Mouse (Mus musculus): ENCODE results near the gene Galk2. TPM values are rescaled to one million over a fixed set of nuclear protein-coding genes. Genes with fewer than 3 reads are reported as not detected.
A peak's percentile ranks its signal among the peaks of the same experiment; 100 is the strongest.

Galk2 gene
- polyA plus RNA-seq (2012; rRNA removed): 9.7 and 10.6 TPM in 2 replicates

- TF ChIP-seq CTCF (IDR thresholded peaks at IDR 0.05; ENCODE audit: control insufficient read depth, insufficient read depth, insufficient replicate concordance, low read depth, low read length): no peak
- peak; percentile 87 for TF ChIP-seq POLR2A (IDR thresholded peaks at IDR 0.05; ENCODE audit: control insufficient read depth, low read depth, low read length)
- Histone ChIP-seq H3K4me3 (ENCODE audit: control insufficient read depth, low read depth, low read length) (peak within 1 kb of the TSS; percentile 97), H3K27me3 (ENCODE audit: control insufficient read depth, insufficient read depth, low read length) (no peaks in the 10 kb centered on the region), H3K4me1 (ENCODE audit: control insufficient read depth, insufficient read depth, low read length) (no peaks in the 10 kb centered on the region), H3K36me3 (ENCODE audit: control insufficient read depth, insufficient read depth, low read length) (no peaks in the 10 kb centered on the region), H3K27ac (ENCODE audit: control insufficient read depth, insufficient read depth, low read depth, low read length) (peak within 1 kb of the TSS; percentile 92)
Measured at GRCm38 (mm10) chr2:125858521-125859280, at the start of gene Galk2, which contains the start of gene Cops2. Gene Galk2, plus strand, starts transcription at chr2:125859109. Gene Cops2, minus strand, starts transcription at chr2:125859139.

GRCm38 (mm10) chr2:125809551-125809950 lies 49.4 kb upstream of the Galk2 start:
- Histone ChIP-seq H3K27me3 (ENCODE audit: control insufficient read depth, insufficient read depth, low read length) (no peaks in the 10 kb centered on the region), H3K4me3 (ENCODE audit: control insufficient read depth, low read depth, low read length) (no peak overlapping the region), H3K27ac (ENCODE audit: control insufficient read depth, insufficient read depth, low read depth, low read length) (no peak overlapping the region), H3K36me3 (ENCODE audit: control insufficient read depth, insufficient read depth, low read length) (no peaks in the 10 kb centered on the region), H3K4me1 (ENCODE audit: control insufficient read depth, insufficient read depth, low read length) (0 out of 2 replicates have a peak, but pooled peaks cover 2% of the 10 kb centered on the region)
- no peak for TF ChIP-seq CTCF (IDR thresholded peaks at IDR 0.05; ENCODE audit: control insufficient read depth, insufficient read depth, insufficient replicate concordance, low read depth, low read length)
- TF ChIP-seq POLR2A (IDR thresholded peaks at IDR 0.05; ENCODE audit: control insufficient read depth, low read depth, low read length): no peak

- no peaks in the 10 kb centered on the region for H3K36me3 ChIP-seq (ENCODE audit: control insufficient read depth, insufficient read depth, low read length)
- H3K4me3 ChIP-seq (ENCODE audit: control insufficient read depth, low read depth, low read length): no peak overlapping the region
- H3K4me1 ChIP-seq (ENCODE audit: control insufficient read depth, insufficient read depth, low read length): 0 out of 2 replicates have a peak, but pooled peaks cover 2% of the 10 kb centered on the region
- no peaks in the 10 kb centered on the region for H3K27me3 ChIP-seq (ENCODE audit: control insufficient read depth, insufficient read depth, low read length)
- no peak for TF ChIP-seq CTCF (IDR thresholded peaks at IDR 0.05; ENCODE audit: control insufficient read depth, insufficient read depth, insufficient replicate concordance, low read depth, low read length)
- no peak overlapping the region for H3K27ac ChIP-seq (ENCODE audit: control insufficient read depth, insufficient read depth, low read depth, low read length)
Measured at GRCm38 (mm10) chr2:125811332-125811731, 47.6 kb upstream of the Galk2 start.

- no peak overlapping the region for H3K4me3 ChIP-seq (ENCODE audit: control insufficient read depth, low read depth, low read length)
- no peak overlapping the region for H3K27ac ChIP-seq (ENCODE audit: control insufficient read depth, insufficient read depth, low read depth, low read length)
- no peaks in the 10 kb centered on the region for H3K36me3 ChIP-seq (ENCODE audit: control insufficient read depth, insufficient read depth, low read length)
- no peak for TF ChIP-seq CTCF (IDR thresholded peaks at IDR 0.05; ENCODE audit: control insufficient read depth, insufficient read depth, insufficient replicate concordance, low read depth, low read length)
- TF ChIP-seq POLR2A (IDR thresholded peaks at IDR 0.05; ENCODE audit: control insufficient read depth, low read depth, low read length): no peak
- 0 out of 2 replicates have a peak, but pooled peaks cover 2% of the 10 kb centered on the region for H3K4me1 ChIP-seq (ENCODE audit: control insufficient read depth, insufficient read depth, low read length)
- no peaks in the 10 kb centered on the region for H3K27me3 ChIP-seq (ENCODE audit: control insufficient read depth, insufficient read depth, low read length)
Measured at GRCm38 (mm10) chr2:125813972-125814595, 44.8 kb upstream of the Galk2 start.

GRCm38 (mm10) chr2:125820397-125820796 lies 38.5 kb upstream of the Galk2 start:
- TF ChIP-seq POLR2A (IDR thresholded peaks at IDR 0.05; ENCODE audit: control insufficient read depth, low read depth, low read length): no peak
- no peak for TF ChIP-seq CTCF (IDR thresholded peaks at IDR 0.05; ENCODE audit: control insufficient read depth, insufficient read depth, insufficient replicate concordance, low read depth, low read length)
- H3K4me3 ChIP-seq (ENCODE audit: control insufficient read depth, low read depth, low read length): no peak overlapping the region
- no peaks in the 10 kb centered on the region for H3K36me3 ChIP-seq (ENCODE audit: control insufficient read depth, insufficient read depth, low read length)
- no peak overlapping the region for H3K27ac ChIP-seq (ENCODE audit: control insufficient read depth, insufficient read depth, low read depth, low read length)
- no peaks in the 10 kb centered on the region for H3K27me3 ChIP-seq (ENCODE audit: control insufficient read depth, insufficient read depth, low read length)
- H3K4me1 ChIP-seq (ENCODE audit: control insufficient read depth, insufficient read depth, low read length): no peaks in the 10 kb centered on the region

GRCm38 (mm10) chr2:125826201-125826600 lies 32.7 kb upstream of the Galk2 start:
- Histone ChIP-seq H3K4me1 (ENCODE audit: control insufficient read depth, insufficient read depth, low read length) (no peaks in the 10 kb centered on the region), H3K36me3 (ENCODE audit: control insufficient read depth, insufficient read depth, low read length) (no peaks in the 10 kb centered on the region; the same call in 1 of the 2 replicates), H3K27me3 (ENCODE audit: control insufficient read depth, insufficient read depth, low read length) (no peaks in the 10 kb centered on the region), H3K4me3 (ENCODE audit: control insufficient read depth, low read depth, low read length) (no peak overlapping the region), H3K27ac (ENCODE audit: control insufficient read depth, insufficient read depth, low read depth, low read length) (no peak overlapping the region)
- TF ChIP-seq CTCF (IDR thresholded peaks at IDR 0.05; ENCODE audit: control insufficient read depth, insufficient read depth, insufficient replicate concordance, low read depth, low read length) (no peak), POLR2A (IDR thresholded peaks at IDR 0.05; ENCODE audit: control insufficient read depth, low read depth, low read length) (no peak)

GRCm38 (mm10) chr2:125827898-125828297 lies 31.0 kb upstream of the Galk2 start:
- H3K4me1 ChIP-seq (ENCODE audit: control insufficient read depth, insufficient read depth, low read length): no peaks in the 10 kb centered on the region
- no peak overlapping the region for H3K27ac ChIP-seq (ENCODE audit: control insufficient read depth, insufficient read depth, low read depth, low read length)
- no peaks in the 10 kb centered on the region; the same call in 1 of the 2 replicates for H3K36me3 ChIP-seq (ENCODE audit: control insufficient read depth, insufficient read depth, low read length)
- no peaks in the 10 kb centered on the region for H3K27me3 ChIP-seq (ENCODE audit: control insufficient read depth, insufficient read depth, low read length)
- TF ChIP-seq CTCF (IDR thresholded peaks at IDR 0.05; ENCODE audit: control insufficient read depth, insufficient read depth, insufficient replicate concordance, low read depth, low read length) (no peak), POLR2A (IDR thresholded peaks at IDR 0.05; ENCODE audit: control insufficient read depth, low read depth, low read length) (no peak)
- H3K4me3 ChIP-seq (ENCODE audit: control insufficient read depth, low read depth, low read length): no peak overlapping the region
